Mouse (Mus musculus) testis, adult 2 months (tissue): ENCODE data around the gene Sgk1.

ENCODE experiments used
- CTCF ChIP-seq: fragments of 200-500 bp; IDR thresholded peaks from 2 replicates; pipeline ENCODE4 v1.5.1; 2012; ENCODE audit warnings: low read depth, mild to moderate bottlenecking, inconsistent platforms, low read length, moderate library complexity; ENCODE audit not compliant: control insufficient read depth, insufficient read depth, insufficient replicate concordance
- POLR2A ChIP-seq: fragments of 200-500 bp; IDR thresholded peaks from 2 replicates; pipeline ENCODE4 v1.6.1; 2012; ENCODE audit warnings: low read depth, mild to moderate bottlenecking, inconsistent platforms, low read length, moderate library complexity; ENCODE audit not compliant: control insufficient read depth

DNA sequence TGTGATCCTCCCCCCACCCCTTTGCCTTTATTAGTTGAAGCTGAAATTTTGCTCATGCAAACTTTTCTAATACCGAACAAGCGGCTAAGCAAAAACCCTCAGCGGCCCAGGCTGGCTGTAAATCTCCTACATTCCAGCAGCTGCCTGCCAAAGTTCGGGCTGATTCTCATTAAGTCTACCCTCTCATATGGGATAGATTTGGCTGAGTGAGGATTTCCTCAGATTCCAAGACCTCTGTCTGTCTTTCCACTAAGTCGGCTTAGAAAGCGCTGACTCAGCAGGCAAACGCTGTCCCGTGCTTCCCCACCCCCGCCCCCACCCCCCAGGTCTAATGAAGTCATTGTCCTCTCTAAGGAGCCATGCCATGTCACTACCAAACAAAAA lies 55.2 kb downstream of the Sgk1 start:
- TF ChIP-seq CTCF (no peak), POLR2A (no peak)
